Mouse (Mus musculus): Measurements from ENCODE around the gene Gm21961.
"Not testable (repeated sequence)": the region's sequence is repeated elsewhere in the genome, so short reads cannot be mapped to it uniquely, and the experiment has no call there.

The Gm21961 gene

GRCm38 (mm10) chr15:65014804-65015203, at the start of gene Gm21961:
TSS of gene Gm21961 (minus strand) at chr15:65014904.
- no peak for ATAC-seq (ENCODE audit: insufficient number of reproducible peaks, low FRiP score, low TSS enrichment)

- ATAC-seq (ENCODE audit: insufficient number of reproducible peaks, low FRiP score, low TSS enrichment) = no peak
Observed at GRCm38 (mm10) chr15:65041999-65042398, 27.3 kb upstream of the Gm21961 start.

- ATAC-seq (ENCODE audit: insufficient number of reproducible peaks, low FRiP score, low TSS enrichment) = not testable (repeated sequence)
Observed at GRCm38 (mm10) chr15:65039216-65039615, 24.5 kb upstream of the Gm21961 start.

GRCm38 (mm10) chr15:65017971-65018370, 3.3 kb upstream of the Gm21961 start:
- no peak for ATAC-seq (ENCODE audit: insufficient number of reproducible peaks, low FRiP score, low TSS enrichment)

GRCm38 (mm10) chr15:65006177-65006576, 8.5 kb downstream of the Gm21961 start:
- ATAC-seq (ENCODE audit: insufficient number of reproducible peaks, low FRiP score, low TSS enrichment) = no peak

- ATAC-seq (ENCODE audit: insufficient number of reproducible peaks, low FRiP score, low TSS enrichment) = no peak
Observed at GRCm38 (mm10) chr15:64994498-64994897, 20.2 kb downstream of the Gm21961 start.

GRCm38 (mm10) chr15:64979976-64980375, 34.7 kb downstream of the Gm21961 start:
- ATAC-seq (ENCODE audit: insufficient number of reproducible peaks, low FRiP score, low TSS enrichment) = no peak

- ATAC-seq (ENCODE audit: insufficient number of reproducible peaks, low FRiP score, low TSS enrichment) = no peak
Observed at GRCm38 (mm10) chr15:64976044-64976805, 38.5 kb downstream of the Gm21961 start.

All from cerebellum, adult (tissue).